Mouse (Mus musculus): ENCODE measurements around the gene Pard6b.

Pard6b gene

GRCm38 (mm10) chr2:168059200-168059790 lies 21.5 kb upstream of the Pard6b start:
- peak; percentile 39 for DNase-seq (ENCODE audit: low read depth)

GRCm38 (mm10) chr2:168063712-168064111 lies 17.1 kb upstream of the Pard6b start:
- DNase-seq (ENCODE audit: low read depth) = no peak

GRCm38 (mm10) chr2:168065511-168065910 lies 15.3 kb upstream of the Pard6b start:
- DNase-seq (ENCODE audit: low read depth) = peak; percentile 92

- DNase-seq (ENCODE audit: low read depth) = no peak
These were observed 14.0 kb upstream of the Pard6b start for GRCm38 (mm10) chr2:168066783-168067182.

GRCm38 (mm10) chr2:168070425-168070824 lies 10.4 kb upstream of the Pard6b start:
- DNase-seq (ENCODE audit: low read depth) = no peak

- no peak for DNase-seq (ENCODE audit: low read depth)
These were observed 8.2 kb upstream of the Pard6b start for GRCm38 (mm10) chr2:168072436-168073131.

GRCm38 (mm10) chr2:168073722-168074121 lies 7.1 kb upstream of the Pard6b start:
- DNase-seq (ENCODE audit: low read depth) = no peak

GRCm38 (mm10) chr2:168074457-168074856 lies 6.3 kb upstream of the Pard6b start:
- DNase-seq (ENCODE audit: low read depth) = no peak

GRCm38 (mm10) chr2:168076840-168077576 lies 3.8 kb upstream of the Pard6b start:
- no peak for DNase-seq (ENCODE audit: low read depth)

GRCm38 (mm10) chr2:168078107-168078830 lies 2.5 kb upstream of the Pard6b start:
- DNase-seq (ENCODE audit: low read depth) = no peak

GRCm38 (mm10) chr2:168081299-168081932 lies 612 bp downstream of the Pard6b start:
- peak; percentile 23 for DNase-seq (ENCODE audit: low read depth)

- DNase-seq (ENCODE audit: low read depth) = no peak
These were observed 1.1 kb downstream of the Pard6b start for GRCm38 (mm10) chr2:168081933-168082306.

GRCm38 (mm10) chr2:168083593-168083992 lies 2.8 kb downstream of the Pard6b start:
- DNase-seq (ENCODE audit: low read depth) = peak; percentile 36

GRCm38 (mm10) chr2:168084228-168084627 lies 3.4 kb downstream of the Pard6b start:
- DNase-seq (ENCODE audit: low read depth) = no peak

GRCm38 (mm10) chr2:168085621-168086265 lies 4.9 kb downstream of the Pard6b start:
- no peak for DNase-seq (ENCODE audit: low read depth)

- DNase-seq (ENCODE audit: low read depth) = no peak
These were observed 5.5 kb downstream of the Pard6b start for GRCm38 (mm10) chr2:168086318-168086717.

- no peak for DNase-seq (ENCODE audit: low read depth)
These were observed 6.0 kb downstream of the Pard6b start for GRCm38 (mm10) chr2:168086839-168087238.

- no peak for DNase-seq (ENCODE audit: low read depth)
These were observed 10.8 kb downstream of the Pard6b start for GRCm38 (mm10) chr2:168091560-168091959.

- no peak for DNase-seq (ENCODE audit: low read depth)
These were observed 12.3 kb downstream of the Pard6b start for GRCm38 (mm10) chr2:168093077-168093476.

GRCm38 (mm10) chr2:168095077-168095476 lies 14.3 kb downstream of the Pard6b start:
- no peak for DNase-seq (ENCODE audit: low read depth)

- DNase-seq (ENCODE audit: low read depth) = no peak
These were observed 15.7 kb downstream of the Pard6b start for GRCm38 (mm10) chr2:168096487-168096886.

Data from 416B (cell line).